Mouse (Mus musculus) heart, adult 9 months (tissue): Measurements from ENCODE around the gene Ddit4.

ENCODE experiments used
- DNase-seq, 2 experiments: peaks; one replicate each; pipeline ENCODE4 v3.0.0; 2022; ENCODE audit warnings: low spot score in 2 of 2

Ddit4 gene

DNA sequence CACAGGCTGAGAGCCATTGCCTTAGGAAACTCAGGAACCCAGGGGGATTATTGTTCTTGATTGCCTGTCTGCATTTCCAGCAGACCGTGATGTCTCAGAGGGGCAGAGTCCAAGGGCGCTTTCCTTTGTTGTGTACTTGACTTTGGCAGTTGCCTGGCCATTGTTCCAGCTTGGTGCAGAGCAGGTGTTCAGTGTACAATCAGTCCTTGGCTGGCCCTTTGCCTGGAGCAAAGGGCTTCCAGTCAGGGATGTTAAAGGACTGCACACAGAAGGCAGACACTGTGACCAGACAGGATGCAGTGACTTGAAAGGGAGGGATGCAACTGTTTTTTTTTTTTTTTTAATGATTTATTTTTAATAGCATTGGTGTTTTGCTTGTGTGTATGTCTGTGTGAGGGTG, 20.9 kb upstream of the Ddit4 start:
- peak; percentile 86 to 93 for DNase-seq

DNA sequence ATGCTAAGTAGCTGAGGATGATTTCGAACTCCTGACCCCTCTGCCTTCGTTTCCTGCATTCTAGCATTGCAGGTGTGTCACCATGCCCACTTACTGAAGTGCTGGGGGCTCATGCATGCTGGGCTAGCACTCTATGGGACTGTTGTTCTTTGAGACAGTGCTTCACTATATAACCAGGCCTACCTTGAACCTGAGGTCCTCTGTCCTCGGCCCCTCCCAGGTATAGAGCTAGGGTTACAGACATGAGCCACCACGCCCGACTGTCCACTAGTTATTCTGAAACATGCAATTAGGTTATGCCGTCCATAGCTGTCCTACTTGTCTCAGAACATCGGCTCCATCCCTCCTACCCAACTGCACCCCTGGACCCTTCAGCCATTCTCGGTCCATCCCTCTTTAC, 20.2 kb upstream of the Ddit4 start:
- DNase-seq: no peak

DNA sequence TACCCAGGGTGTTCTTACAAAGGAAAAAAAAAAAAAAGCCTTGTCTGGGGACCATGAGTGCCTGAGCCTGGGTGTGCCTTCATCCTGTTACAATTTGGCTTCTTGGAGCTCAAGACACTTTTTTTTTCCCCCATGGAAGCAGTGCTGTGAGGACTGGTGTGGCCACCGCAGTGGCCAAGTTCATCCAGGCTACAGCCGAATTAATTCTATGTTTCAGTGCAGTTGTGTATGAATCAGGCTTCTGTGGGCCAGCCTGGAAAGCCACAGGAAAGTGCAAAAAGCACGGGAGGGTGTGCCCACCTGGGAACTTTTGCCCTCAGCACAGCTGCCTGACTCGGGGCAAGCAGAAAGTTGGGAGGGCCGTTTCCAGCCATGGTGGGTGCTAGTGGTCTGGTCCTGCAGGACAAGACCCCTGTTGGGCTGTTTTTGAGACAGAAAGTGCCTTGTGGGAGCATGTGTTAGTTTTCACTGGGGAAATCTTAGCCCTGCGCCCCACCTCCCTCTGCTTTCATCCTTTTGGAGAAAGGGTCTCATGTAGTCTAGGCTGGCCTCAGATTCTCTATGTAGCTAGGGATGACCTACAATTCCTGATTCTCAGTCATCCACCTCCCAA, 18.9 kb upstream of the Ddit4 start:
- DNase-seq: peak; percentile 59 to 81

DNA sequence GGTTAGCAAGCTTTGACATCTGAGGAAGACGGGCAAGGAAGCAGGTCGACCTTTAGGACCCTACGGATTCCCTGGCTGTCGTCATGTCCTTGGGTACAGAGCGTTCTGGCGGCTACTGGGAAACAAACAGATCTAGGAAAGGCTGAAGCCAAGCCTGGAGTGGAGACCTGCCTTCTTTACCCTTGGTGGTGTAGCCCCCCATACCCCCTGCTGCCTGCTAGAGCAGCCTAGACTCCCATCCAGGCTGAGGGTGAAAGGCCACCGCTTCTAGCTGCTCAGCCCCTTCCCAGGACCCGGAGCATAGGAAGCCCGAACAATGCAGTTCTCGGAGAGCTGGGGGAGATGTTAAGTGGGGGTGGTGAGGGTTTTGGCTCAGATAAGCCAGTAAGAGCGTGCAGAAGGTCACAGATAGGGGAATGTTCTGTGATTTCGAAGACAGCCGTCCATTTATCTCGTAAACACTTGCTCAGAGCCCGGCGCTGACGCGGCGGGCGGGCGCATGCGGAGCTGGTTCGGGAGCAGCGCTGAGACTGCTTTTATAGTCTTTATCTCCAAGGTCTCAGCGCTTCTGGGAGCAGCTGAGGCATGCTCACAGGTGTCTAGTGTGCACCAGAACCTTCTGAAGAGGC, 18.3 kb upstream of the Ddit4 start:
- DNase-seq: peak; percentile 89 to 90

DNA sequence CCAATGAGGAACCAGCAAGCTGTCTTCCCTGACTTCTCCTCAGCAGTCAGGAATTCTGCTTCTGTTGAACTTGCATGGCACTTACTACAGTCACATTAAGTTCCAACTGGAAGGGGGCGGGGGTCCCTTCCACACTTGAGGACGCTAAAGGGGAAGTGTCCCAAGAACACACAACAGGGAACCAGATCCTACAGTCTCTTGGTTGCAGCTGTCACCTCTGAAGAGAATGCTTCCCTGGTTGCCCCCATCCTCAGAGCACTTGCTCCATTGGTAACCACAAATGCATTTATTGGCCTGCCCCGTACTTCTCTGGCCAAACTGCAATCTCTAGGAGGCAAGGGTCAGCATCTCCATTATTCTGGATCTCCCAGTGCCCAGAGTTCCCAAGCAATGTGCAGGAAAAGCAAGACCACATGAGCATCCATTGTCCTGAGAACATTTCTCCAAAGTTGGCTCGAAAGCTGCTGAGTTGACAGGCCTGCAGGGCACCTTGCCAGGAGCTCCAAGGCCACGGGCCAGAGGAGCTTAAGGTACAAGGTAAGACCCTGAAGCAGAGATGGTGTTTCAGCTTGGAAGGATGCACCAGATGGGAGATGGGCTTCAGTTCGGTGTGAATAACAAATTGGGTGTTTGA, 15.8 kb upstream of the Ddit4 start:
- peak; percentile 64 to 70 for DNase-seq

DNA sequence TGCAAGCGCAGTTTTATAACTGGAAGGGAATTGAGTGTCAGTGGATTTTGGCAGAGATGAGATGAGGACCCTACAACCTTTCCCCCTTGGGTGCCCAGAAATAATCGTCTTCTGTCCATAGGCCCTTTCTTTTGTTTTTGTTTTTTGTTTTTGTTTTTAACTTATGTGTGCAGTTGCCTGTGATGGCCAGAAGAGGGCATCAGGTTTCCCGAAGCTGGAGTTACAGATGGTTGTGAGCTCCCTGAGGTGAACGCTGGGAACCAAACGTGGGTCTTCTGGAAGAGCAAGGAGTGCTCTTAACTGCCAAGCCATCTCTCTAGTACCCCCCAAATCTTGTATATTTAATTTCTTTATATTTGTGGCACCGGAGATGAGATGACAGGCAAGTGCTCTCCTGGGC, 15.1 kb upstream of the Ddit4 start:
- DNase-seq: no peak

DNA sequence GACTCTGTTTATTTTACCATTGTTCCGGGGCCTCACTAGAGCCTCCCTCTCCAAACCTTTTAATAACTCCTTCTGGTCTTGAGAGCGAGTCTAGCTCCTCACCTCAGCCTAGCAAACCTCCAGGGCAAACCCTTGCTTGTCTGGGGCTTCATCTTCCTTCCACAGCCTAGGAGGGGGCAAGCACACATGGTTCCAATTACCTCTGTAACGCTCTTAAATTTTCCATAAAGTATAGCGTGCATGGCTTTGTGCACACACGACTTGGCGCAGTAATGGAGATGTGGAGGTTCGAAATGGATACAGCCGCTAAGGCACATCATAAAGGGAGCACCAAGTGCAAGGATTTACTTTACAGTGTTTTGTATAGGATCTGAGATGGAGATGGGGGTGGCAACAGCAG, 14.2 kb upstream of the Ddit4 start:
- DNase-seq: no peak

DNA sequence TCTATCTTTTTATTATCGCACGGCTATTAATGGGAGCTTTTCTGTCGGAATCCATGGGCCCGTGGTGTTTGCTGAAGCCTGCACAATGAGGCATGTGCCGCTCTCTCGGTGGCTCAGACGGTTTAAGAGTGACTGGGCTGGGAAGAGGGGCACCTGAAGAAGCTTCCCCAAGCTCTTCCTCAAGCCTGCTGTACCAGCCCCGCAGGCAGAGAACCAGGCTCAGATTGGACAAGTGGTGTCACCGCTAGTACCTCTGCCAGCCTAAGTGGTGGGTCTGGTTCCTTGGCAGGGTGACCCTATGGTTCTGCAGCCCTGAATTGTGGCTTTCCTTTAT, 13.7 kb upstream of the Ddit4 start:
- DNase-seq: peak in 1 of 2 experiments; percentile 63

DNA sequence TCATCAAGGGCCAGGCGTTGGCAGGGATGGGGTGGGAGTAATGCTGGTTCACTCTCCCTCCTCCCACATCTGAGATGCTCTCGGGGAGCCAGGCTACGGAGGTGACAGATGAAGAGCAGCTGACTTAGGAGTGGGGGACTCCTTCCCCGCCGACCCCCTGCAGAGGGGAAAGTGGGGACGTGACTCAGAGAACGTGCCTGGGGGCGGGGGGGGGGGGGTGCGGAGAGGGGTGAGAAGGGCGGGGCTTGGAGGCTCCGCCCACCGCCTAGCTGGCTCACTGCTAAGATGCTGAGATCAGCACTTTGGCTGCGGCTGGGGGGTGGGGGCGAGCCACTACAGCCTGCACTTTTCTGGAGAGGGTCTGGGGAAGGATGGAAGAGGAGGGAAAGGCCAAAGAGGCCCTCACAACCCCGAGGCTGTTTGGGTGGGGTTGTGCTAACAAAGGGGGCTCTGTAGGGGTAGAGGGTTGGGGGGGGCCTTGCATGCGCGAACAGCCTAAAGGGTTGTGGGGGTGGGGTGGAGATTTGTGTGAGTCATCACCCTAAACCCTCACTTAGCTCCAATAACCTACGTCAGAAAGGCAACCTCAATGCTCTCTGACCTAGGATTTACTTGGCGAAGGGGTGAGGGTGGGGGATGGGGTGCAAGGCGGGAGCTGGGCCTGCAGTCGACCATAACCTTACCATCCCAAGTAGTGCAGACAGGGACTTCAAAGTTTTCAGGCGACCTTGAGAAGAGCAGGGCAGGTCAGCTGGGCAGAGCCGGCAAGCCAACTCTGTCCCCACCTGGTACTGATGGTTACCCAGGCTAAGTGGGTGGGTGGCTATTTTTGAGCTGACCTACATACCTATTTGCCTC, 13.1 kb upstream of the Ddit4 start:
- no peak for DNase-seq

DNA sequence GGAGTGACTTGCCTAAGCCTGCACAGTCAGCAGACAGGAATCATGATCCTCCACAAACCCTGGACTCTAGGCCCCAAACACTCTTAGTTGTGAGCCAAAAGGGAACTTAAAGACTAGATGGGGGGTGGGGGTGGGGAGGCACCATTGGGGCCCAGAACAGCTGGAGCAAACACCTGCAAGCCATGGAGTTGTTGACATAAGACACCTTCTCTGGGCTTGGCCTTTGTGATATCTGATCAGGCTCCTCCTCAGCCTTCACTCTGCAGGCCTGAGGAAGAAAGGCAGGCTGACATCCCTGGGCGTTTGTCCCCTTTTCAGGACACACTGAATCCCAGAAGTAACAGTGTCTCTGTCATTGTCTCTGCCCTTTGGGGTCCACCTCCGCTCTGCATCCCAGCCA, 12.0 kb upstream of the Ddit4 start:
- no peak for DNase-seq

DNA sequence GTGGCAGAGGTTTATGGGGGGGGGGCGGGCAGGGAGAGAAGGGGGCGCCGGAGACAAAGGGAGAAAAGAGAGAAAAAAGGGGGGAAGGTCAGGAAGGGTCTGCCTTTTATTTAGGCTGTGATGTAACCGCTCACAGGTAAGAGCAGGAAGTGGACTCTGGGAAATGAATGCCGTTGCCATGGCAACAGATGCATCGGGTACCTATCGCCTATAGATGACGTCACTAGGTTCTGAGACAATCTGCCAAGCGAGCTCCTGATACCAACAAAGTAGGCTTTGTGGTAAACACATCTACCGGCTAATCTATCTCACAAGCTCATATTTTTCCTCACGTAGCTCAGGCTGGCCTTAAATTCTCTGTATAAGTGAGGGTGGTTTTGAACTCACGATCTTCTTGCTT, 7.9 kb upstream of the Ddit4 start:
- DNase-seq: no peak

DNA sequence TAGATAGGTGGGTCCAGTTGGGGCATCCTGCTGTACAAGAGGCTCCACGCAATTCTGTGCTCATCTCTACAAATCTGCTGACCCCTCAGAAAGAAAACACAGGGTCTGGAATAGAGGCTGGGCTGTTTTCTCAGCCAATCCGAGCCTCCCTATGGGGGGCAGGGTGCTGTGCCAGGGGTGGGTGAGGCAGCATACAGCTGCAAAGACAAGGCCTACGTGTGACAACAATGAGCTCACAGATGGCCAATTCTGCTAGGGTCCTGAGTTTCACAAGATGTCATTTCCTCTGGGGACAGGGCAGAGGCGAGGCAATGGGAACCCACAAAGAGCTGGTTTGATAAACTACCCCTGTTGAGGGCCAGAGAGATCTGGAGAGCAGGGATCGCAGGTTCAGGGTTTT, 6.8 kb upstream of the Ddit4 start:
- DNase-seq: no peak

DNA sequence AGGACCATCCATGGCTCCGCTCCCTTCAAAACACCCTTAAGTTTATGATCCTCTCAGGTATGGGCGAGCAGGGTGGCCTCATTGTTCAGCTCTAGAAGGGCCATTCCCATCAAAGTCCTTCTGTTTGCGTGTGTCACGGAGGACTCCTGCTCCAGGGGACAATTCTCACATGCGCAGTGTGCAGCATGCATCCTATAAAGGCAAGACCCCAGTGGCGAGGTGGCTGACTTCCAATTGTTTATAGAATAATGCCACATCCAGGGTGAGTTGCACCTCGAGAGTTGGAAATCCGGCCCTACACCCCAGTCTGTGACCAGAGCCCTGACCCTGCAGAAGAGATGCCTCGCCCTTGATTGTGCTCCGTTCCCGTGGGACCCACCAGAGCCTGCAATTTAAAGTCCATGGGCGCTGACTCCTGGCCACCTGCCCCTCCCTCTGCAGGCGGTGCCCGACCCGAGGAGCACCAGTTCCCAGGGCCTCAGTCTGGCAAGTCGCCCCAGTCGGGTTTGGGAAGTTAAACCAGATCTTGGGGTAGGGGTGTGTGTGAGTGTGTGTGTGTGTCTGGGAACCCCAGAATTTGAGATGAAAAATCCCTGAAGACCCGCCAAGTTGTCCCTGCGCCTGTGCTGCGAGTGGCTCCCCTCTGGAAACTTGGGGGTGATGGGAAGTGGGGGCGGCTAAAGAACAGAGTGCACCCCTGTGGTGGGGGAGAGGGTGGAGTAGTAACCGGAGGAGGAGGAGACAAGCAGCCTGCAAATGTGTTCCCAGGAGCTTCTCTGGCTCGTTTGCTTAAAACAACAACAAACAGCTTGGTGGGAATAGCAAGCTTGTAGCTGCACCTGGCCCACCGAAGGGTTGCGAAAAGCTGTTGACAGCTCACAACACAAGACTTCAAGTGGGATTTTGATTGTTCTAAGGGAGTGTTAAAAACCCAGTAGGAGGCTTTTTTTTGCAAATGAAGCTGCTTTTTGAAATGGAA, 5.8 kb upstream of the Ddit4 start:
- peak; percentile 73 to 83 for DNase-seq

DNA sequence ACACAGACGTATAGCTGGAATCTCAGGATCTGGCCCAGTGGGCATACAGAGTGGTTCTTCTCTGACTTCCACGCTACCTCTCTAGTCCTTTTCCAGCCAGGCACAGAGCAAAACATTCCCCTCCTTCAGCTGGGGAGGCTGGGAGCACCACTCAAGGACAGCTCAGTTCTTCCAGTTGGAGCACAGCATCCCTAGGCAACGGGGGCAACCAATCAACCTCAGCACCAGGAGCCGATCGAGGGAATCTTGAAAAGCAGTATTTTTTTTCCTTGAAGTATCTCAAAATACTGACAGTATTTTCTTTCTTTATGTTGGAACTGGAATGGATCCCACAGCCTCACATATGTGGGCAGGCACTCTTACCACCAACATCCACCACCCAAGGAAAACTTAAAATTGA, 5.0 kb upstream of the Ddit4 start:
- DNase-seq: no peak

DNA sequence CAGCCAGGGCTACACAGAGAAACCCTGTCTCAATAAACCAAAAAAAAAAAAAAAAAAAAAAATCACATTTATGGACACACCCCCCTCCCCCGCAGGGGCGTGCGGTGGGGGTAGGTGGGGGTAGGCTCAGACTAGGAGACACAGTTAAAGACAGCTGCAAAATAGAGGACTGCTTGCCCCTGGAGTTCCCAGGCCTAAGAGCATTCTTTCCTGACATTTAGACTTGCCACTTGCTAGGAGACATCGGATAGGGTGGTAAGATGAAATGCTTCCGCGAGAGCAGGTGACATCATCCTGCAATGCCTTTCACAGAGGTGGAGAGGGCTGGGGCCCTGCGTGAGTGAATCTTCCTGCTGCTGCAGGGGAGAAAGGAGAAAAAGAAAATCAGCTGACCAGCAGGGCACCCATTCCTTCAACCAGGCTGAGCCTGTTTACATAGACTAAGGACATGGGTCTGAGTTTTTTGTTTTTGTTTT, 2.0 kb upstream of the Ddit4 start:
- no peak for DNase-seq

DNA sequence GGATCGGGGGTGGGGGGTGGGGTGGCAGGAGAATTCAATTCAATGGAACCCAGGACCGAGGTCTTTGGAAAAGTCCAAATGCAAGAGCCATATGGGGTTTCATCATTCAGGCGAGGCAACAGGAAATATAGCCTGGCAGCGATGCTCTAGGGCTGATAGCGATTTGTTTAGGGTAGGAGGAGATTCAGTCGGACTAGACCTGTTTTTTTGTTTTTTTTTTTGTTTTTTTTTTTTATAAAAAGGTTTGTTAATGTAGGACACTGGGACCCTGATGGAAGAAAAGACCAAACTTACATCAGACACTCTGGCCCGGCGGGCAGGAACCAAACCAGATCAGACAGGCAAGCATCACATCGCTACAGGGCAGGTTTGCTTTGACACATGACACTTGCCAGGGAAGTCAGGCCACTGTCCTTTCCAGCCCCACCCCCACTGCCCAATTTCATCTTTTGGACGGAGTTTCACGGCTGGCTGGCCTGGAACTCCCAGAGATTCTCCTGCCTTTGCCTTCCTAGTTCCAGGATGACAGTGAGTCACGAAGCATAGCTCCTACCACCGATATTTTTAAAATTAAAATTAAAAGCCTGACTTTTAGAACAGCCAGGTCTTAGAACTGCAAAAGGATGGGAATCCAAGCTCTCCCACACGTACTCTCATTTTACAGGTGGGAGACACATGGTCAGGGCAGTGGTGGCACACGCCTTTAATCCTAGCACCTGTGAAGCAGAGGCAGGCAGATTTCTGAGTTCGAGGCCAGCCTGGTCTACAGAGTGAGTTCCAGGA, 1.3 kb upstream of the Ddit4 start:
- DNase-seq: peak in 1 of 2 experiments; percentile 42

DNA sequence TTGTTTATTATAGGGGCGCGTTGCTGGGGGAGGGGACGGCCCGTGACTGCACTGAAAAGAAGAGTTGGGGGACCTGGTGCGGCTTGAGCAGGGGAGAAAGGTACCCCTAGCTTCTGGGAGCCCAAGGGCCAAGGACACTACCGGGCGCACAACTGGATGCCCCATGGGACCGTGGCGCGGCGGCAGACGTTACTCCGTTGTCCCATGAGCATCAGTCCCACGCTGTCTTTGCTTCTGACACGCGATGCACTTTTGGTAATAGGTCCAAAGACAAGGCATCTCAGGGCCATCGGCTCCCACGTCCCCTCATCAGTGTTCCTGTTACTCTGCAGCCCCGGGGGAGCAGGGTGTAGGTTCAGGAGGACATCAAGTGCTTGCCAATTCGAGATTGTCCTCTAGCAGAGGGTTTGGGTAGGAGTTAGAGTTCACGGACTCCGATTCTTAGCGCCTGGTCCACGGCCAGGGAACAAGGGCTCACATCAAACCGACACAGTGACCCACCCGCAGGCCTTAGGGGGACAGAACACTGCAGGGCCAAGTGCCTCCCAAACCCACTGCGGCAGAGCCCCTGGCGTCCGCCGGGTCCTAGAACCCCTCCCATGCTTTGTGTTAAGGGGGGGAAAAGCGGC, 632 bp upstream of the Ddit4 start:
- peak in 1 of 2 experiments; percentile 78 for DNase-seq

DNA sequence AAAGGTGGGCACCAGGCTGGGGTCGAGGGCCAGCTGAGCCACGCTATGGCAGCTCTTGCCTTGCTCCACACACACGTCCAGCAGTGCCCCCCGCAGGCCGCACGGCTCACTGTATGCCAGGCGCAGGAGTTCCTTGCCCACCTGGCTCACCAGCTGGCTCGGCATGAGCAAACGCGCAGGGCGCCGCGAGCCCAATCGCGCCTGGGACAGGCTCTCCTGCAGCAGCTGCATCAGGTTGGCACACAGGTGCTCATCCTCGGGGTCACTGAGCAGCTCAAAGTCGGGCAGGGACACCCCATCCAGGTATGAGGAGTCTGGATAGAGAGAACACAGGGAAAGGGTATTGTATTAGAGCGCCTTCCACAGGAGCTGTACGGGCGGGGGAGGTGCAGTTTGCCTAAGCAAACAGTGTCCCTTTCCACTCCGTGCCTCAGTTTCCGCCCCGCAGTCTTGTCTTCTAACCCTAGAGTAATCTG, 880 bp downstream of the Ddit4 start:
- DNase-seq: peak; percentile 71 to 83

DNA sequence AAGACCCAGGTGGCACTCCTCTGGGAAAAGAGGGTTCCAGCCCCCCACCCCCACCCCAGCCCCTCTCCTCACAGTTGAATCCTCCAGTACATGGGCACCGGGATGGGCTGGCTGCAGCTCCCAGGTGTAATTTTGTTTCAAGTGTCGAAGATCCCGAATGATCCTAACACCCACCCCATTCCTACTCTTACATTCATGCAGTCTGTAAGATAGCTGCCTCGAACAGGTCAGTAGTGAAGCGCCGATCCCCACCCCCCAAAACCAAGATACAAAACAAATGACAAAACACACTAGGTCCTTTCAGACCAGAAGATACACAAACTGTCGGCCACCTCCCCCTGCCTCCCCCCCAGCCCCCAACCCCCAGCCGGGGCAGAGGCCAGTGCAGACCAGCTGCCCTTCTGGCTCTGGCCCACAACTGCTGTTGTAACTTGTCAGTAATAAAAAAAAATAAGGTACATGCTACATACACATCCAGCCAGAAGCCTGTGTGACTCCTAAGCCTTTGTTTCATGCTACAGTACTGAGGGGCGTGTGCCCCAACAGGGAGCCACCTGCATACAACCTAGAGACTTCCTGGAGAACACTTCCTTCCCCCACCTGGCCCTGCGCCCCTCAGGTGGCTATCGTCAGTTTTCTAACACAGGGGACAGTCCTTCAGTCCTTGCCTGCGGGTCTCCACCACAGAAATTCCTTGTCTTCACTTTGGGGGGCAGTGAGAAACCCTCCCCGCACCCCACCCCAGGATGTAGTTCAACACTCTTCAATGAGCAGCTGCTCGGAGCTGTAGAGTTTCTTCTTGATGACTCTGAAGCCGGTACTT, 1.6 kb downstream of the Ddit4 start:
- no peak for DNase-seq
